Mouse (Mus musculus): Measurements from ENCODE around the gene Rab25.

DNA sequence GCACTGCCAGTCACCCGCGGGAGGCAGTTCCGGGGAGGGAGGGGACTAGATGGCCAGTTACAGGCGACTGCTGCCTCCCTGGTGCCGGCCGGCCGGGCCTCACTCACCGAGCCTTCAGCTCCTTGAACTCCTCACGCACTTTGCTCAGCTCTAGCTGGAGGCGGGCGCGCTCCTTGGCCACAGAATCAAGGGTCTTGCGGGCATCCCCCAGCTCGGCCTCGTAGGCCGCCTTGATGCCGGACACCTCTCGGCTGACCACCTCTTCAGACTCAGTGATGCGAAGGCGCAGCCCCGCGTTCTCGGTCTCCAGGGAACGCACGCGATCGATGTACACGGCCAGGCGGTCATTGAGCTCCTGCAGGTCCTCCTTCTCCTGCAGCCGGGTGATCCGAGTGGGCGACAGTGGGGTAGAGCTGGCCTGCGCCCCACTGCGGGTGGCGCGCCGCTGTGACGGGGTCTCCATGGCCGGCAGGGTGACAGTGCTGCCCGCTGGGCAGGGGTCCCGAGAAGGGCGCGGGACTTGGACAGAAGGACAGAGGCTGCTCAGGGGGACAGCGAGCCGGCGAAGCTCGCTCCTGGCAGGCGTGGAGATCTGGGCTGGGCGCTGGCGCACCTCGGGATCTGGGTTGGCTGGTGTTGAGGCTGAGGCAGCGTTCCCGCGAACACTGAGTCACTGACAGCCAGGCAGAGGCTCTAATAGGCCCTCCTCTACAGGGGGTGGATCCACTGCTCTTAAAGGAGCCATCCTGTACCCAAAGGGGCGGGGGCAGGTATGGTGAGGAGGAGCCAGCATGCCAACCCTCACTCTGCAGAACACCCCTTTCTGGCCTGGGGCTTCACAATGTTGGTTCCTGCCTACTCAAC, 45.2 kb downstream of the Rab25 start:
- no peak for TF ChIP-seq CTCF (IDR thresholded peaks at IDR 0.05; ENCODE audit: control insufficient read depth, insufficient read depth, low read length)
- peak; percentile 97 for TF ChIP-seq POLR2A (IDR thresholded peaks at IDR 0.05; ENCODE audit: borderline replicate concordance, control insufficient read depth, low read depth, low read length)

Data from bone marrow, adult 2 months (tissue).